In genomic region chr13:97442283-97442682, GRCm38 (mm10) we compare ENCODE assay signal across 7 mouse cellular contexts.
A peak's percentile ranks its signal among the peaks of the same experiment; 100 is the strongest.
DNase-seq lines count a peak whose midpoint lies in the region; ATAC-seq and TF ChIP-seq lines count a peak whose summit lies in the region.

No protein-coding gene starts in this region.

- H3K4me3 ChIP-seq in embryonic facial prominence, embryonic 13.5 days: no peak overlapping the region
- H3K4me3 ChIP-seq in intestine, embryonic 16.5 days (ENCODE audit: low read length): no peak overlapping the region
- H3K4me3 ChIP-seq in midbrain, embryonic 14.5 days (replicated peaks; ENCODE audit: low read depth, low read length): no peak overlapping the region
- no peak overlapping the region for H3K4me3 ChIP-seq in gastrocnemius, adult 2 months

- H3K9me3 ChIP-seq in embryonic facial prominence, embryonic 13.5 days: no peaks in the 10 kb centered on the region
- H3K9me3 ChIP-seq in intestine, embryonic 16.5 days (ENCODE audit: control insufficient read depth, low read length): no peaks in the 10 kb centered on the region
- no peaks in the 10 kb centered on the region for H3K9me3 ChIP-seq in midbrain, embryonic 14.5 days (ENCODE audit: control insufficient read depth, low read length)

- no peak overlapping the region for H3K9ac ChIP-seq in embryonic facial prominence, embryonic 13.5 days
- H3K9ac ChIP-seq in intestine, embryonic 16.5 days (ENCODE audit: low read depth, low read length): no peak overlapping the region
- H3K9ac ChIP-seq in midbrain, embryonic 14.5 days (replicated peaks; ENCODE audit: low read length): no peak overlapping the region

- no peaks in the 10 kb centered on the region for H3K27me3 ChIP-seq in embryonic facial prominence, embryonic 13.5 days
- no peaks in the 10 kb centered on the region for H3K27me3 ChIP-seq in intestine, embryonic 16.5 days (replicated peaks; ENCODE audit: control insufficient read depth, insufficient read depth, low read length)
- H3K27me3 ChIP-seq in midbrain, embryonic 14.5 days (ENCODE audit: control insufficient read depth, insufficient read depth, low read length): no peaks in the 10 kb centered on the region

- H3K4me1 ChIP-seq in embryonic facial prominence, embryonic 13.5 days: peaks cover 43% of the 10 kb centered on the region
- H3K4me1 ChIP-seq in intestine, embryonic 16.5 days (ENCODE audit: control insufficient read depth, insufficient read depth, low read length): peaks cover 27% of the 10 kb centered on the region
- H3K4me1 ChIP-seq in midbrain, embryonic 14.5 days (ENCODE audit: control insufficient read depth, insufficient read depth, low read length): peaks cover 37% of the 10 kb centered on the region

- TF ChIP-seq CTCF in gastrocnemius, adult 2 months (IDR thresholded peaks at IDR 0.05): no peak

- ATAC-seq in embryonic facial prominence, embryonic 13.5 days (ENCODE audit: insufficient number of reproducible peaks, insufficient read depth, low FRiP score, low TSS enrichment, low read depth): no peak
- no peak for ATAC-seq in intestine, embryonic 16.5 days
- ATAC-seq in midbrain, embryonic 14.5 days (ENCODE audit: low FRiP score, low TSS enrichment): no peak

- no peaks in the 10 kb centered on the region for H3K36me3 ChIP-seq in embryonic facial prominence, embryonic 13.5 days
- H3K36me3 ChIP-seq in intestine, embryonic 16.5 days (ENCODE audit: control insufficient read depth, insufficient read depth, low read length): no peaks in the 10 kb centered on the region
- no peaks in the 10 kb centered on the region for H3K36me3 ChIP-seq in midbrain, embryonic 14.5 days (ENCODE audit: control insufficient read depth, insufficient read depth, low read length)

- WGBS in embryonic facial prominence, embryonic 13.5 days: 19% methylated on average over 10 of the region's 10 CpGs
- 49% methylated on average over 10 of the region's 10 CpGs for WGBS in intestine, embryonic 16.5 days
- 30% methylated on average over 10 of the region's 10 CpGs for WGBS in midbrain, embryonic 14.5 days

- peak; percentile 39 to 50 for DNase-seq in spleen, postnatal 36 days (ENCODE audit: low spot score in 2 of 2)
- no peak for DNase-seq in spleen, adult 12 weeks (ENCODE audit: low spot score)
- no peak for DNase-seq in midbrain, embryonic 14.5 days
- DNase-seq in adrenal gland, adult 2 months: no peak
- no peak for DNase-seq in gastrocnemius, adult 2 months

- intact Hi-C loops in gastrocnemius, adult 2 months (cut with DNase I): loop anchor here (10.0 kb wide), 1 partner anchor 197 kb away; the partner anchor contains the start of gene Enc1

- H3K27ac ChIP-seq in embryonic facial prominence, embryonic 13.5 days: peak overlapping the region; percentile 44; the same call in 1 of the 2 replicates
- peak overlapping the region; percentile 10 for H3K27ac ChIP-seq in intestine, embryonic 16.5 days (ENCODE audit: low read length)
- 0 out of 2 replicates have a peak overlapping the region, but pooled peaks have one; percentile 39 for H3K27ac ChIP-seq in midbrain, embryonic 14.5 days (replicated peaks; ENCODE audit: low read depth, low read length)
- H3K27ac ChIP-seq in gastrocnemius, adult 2 months: no peak overlapping the region

- H3K4me2 ChIP-seq in embryonic facial prominence, embryonic 13.5 days: peak overlapping the region; percentile 35
- H3K4me2 ChIP-seq in intestine, embryonic 16.5 days (ENCODE audit: low read depth, low read length): no peak overlapping the region
- H3K4me2 ChIP-seq in midbrain, embryonic 14.5 days (ENCODE audit: low read length): peak overlapping the region; percentile 20; the same call in 1 of the 2 replicates

Comparison
In these comparisons a context has a peak if more than half of its experiments do, and no peak if none do; other contexts are left out.
1. DNase-seq: peak in spleen, postnatal 36 days (2 of 2); none in spleen, adult 12 weeks (single experiment), midbrain, embryonic 14.5 days (single experiment), adrenal gland, adult 2 months (single experiment) and gastrocnemius, adult 2 months (single experiment).